Mouse (Mus musculus) erythroblast, embryonic 14.5 days (primary cell): ENCODE results near the gene Rara. TPM values are rescaled to one million over a fixed set of nuclear protein-coding genes. Genes with fewer than 3 reads are reported as not detected.

Source experiments
- H3K27me3 ChIP-seq: 2 replicates; pipeline ENCODE4 v1.6.1; 2012; ENCODE audit warnings: inconsistent platforms; ENCODE audit not compliant: control insufficient read depth
- H3K36me3 ChIP-seq: 2 replicates; pipeline ENCODE4 v1.6.1; 2012; ENCODE audit warnings: mild to moderate bottlenecking, inconsistent platforms; ENCODE audit not compliant: control insufficient read depth
- H3K4me1 ChIP-seq: 2 replicates; pipeline ENCODE4 v1.6.1; 2012; ENCODE audit warnings: inconsistent platforms; ENCODE audit not compliant: control insufficient read depth
- H3K4me3 ChIP-seq: replicated peaks from 2 replicates; pipeline ENCODE3; 2012; ENCODE audit warnings: moderate library complexity, mild to moderate bottlenecking, inconsistent platforms
- H3K9me3 ChIP-seq: 2 replicates; pipeline ENCODE4 v1.6.1; 2012; ENCODE audit warnings: low read length, inconsistent platforms, mixed read lengths; ENCODE audit not compliant: control insufficient read depth
- GATA1 ChIP-seq: IDR thresholded peaks from 2 replicates; pipeline ENCODE4 v1.6.1; 2012; ENCODE audit warnings: low read length, inconsistent platforms, mixed read lengths
- TAL1 ChIP-seq: IDR thresholded peaks from 3 replicates; pipeline ENCODE4 v1.6.1; 2012; ENCODE audit warnings: low read length, inconsistent platforms, mixed read lengths
- polyA plus RNA-seq: library from polyadenylated mRNA; stranded (reverse); fragments of >175 nt; gene quantifications from 2 replicates; pipeline ENCODE4 v1.2.3, GENCODE M21; 2012

The Rara gene
- polyA plus RNA-seq, 1 experiment: 0.20 TPM

DNA sequence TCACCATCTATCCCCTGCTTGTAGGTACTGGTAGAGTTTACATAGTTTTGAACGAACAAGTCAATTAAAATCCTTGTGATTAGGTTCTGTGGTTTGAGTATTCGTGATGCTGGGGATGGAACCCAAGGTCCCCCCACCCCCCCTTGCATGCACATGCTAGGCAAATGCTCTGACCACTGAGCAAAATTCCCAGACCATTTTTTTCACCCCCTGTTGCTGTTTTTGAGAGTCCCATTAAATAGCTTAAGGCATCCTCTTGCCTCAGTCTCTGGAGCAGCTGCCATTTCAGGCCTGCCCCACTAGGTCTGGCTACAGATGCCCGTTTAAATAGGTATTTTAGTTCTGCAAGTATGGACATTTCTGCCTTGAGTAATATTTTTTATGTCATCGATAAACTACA is 95.5 kb downstream of the Rara start:
- H3K36me3 ChIP-seq: peaks cover 55% of the 10 kb centered on the region
- H3K4me3 ChIP-seq: peak overlapping the region; percentile 68
- H3K27me3 ChIP-seq: no peaks in the 10 kb centered on the region
- TF ChIP-seq GATA1: no peak
- peaks cover 40% of the 10 kb centered on the region for H3K4me1 ChIP-seq
- no peaks in the 10 kb centered on the region for H3K9me3 ChIP-seq

DNA sequence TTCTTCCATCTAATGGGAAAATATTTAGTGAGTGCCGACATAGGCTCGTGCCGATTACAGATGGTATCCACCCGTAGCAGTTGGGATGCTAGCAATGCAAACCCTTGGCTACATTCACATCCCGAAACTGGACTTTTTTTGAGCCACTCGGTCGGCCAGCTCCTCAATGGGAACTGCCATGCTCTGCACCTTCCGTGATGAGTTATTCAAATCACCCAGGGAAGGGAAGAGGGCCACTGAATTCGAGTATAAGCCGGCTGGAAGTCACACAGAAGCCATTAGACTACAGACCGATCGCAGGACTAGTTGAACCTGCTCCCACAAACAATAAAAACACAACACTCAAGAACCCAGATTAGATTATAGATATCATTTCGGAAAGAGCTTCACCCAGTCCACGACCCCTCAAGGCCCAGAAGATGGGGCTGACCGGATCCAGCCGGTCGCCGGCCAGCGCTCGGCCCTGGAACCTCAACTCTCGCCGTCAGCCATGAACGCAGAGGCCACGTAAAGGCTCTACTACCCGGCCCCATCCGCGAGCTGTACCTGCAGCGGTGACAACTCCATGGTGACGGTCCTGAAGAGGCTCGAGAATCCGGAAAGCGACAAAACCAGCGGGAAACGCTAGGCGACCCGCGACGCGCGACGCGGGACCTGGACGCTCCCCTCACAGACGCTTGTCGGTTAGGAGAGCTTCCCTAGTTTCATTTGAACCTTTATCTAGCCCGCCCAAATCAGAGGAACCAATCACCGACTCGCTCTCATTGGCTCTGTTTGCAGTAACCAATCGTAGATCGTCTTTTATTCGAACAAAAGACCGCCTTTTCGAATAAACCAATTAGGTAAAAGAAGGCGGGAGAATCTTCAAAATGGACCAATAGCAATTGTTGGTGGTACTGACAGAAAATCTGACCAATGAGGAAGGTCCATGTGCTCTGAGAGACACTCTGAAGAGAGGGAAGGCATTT is 96.2 kb downstream of the Rara start, which contains the start of gene Top2a:
Gene Top2a (minus strand): TSS at position 690 of the 968 bp plus-strand sequence.
- H3K27me3 ChIP-seq: no peaks in the 10 kb centered on the region
- H3K9me3 ChIP-seq: no peaks in the 10 kb centered on the region
- H3K4me3 ChIP-seq: peak within 1 kb of the TSS; percentile 68
- peaks cover 48% of the 10 kb centered on the region for H3K36me3 ChIP-seq
- peaks cover 40% of the 10 kb centered on the region for H3K4me1 ChIP-seq
- TF ChIP-seq TAL1: no peak
- peak; percentile 89 for TF ChIP-seq GATA1

Other genes with a start within 250 kb of the Rara start
- 15.0 and 17.0 TPM in 2 replicates for gene Psmd3, start 245.3 kb upstream of the Rara start, polyA plus RNA-seq
- not detected in 2 replicates for gene Csf3, start 226.6 kb upstream of the Rara start, polyA plus RNA-seq
- gene Med24, start 198.4 kb upstream of the Rara start, polyA plus RNA-seq: 13.2 and 14.4 TPM in 2 replicates
- 3.2 TPM in 2 replicates for gene Thra, start 187.2 kb upstream of the Rara start, polyA plus RNA-seq
- gene Nr1d1, start 152.5 kb upstream of the Rara start, polyA plus RNA-seq: 0.22 and 0.29 TPM in 2 replicates
- 2.7 TPM in 2 replicates for gene Msl1, start 132.3 kb upstream of the Rara start, polyA plus RNA-seq
- gene Casc3, start 122.9 kb upstream of the Rara start, polyA plus RNA-seq: 2.6 and 3.3 TPM in 2 replicates
- not detected in 2 replicates for gene Rapgefl1, start 91.0 kb upstream of the Rara start, polyA plus RNA-seq
- gene Wipf2, start 64.2 kb upstream of the Rara start, polyA plus RNA-seq: 0.81 TPM in 2 replicates
- gene Cdc6, start 20.0 kb upstream of the Rara start, polyA plus RNA-seq: 0.76 and 0.82 TPM in 2 replicates
- gene Gjd3, start 55.2 kb downstream of the Rara start, polyA plus RNA-seq: not detected in 2 replicates
- 5.6 and 7.1 TPM in 2 replicates for gene Top2a, start 96.4 kb downstream of the Rara start, polyA plus RNA-seq
- 2.0 and 2.9 TPM in 2 replicates for gene Igfbp4, start 113.4 kb downstream of the Rara start, polyA plus RNA-seq
- not detected in 2 replicates for gene Tns4, start 161.5 kb downstream of the Rara start, polyA plus RNA-seq
- 0.06 TPM in 1 of 2 replicates, not detected in the other for gene Ccr7, start 227.3 kb downstream of the Rara start, polyA plus RNA-seq